Mouse (Mus musculus): Measurements from ENCODE around the gene Ctsj.
"Not testable (repeated sequence)": the region's sequence is repeated elsewhere in the genome, so short reads cannot be mapped to it uniquely, and the experiment has no call there.

Ctsj gene

DNA sequence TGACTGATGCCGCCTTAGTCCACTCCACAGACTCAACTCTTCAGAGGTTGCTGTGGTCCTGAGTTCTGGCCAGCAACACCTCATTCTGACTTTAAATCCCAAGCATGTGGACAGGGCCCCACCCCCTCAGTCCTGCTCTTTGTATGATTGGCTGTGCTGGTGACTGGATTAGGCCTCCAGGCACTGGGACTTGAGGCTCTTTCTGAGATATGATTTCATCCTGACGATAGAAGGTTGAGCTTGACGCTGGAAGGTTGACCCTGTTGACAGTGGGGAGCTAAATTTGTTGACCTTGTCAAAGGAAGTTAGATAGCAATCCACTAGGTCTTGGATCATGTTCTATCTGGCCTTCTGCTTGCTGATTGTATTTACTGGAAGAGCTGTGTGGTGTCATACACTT, at the start of gene Ctsj:
Ctsj (minus strand) TSS at position 101 of the 400 bp plus-strand sequence.
- DNase-seq (ENCODE audit: low spot score in 2 of 2) = no peak

DNA sequence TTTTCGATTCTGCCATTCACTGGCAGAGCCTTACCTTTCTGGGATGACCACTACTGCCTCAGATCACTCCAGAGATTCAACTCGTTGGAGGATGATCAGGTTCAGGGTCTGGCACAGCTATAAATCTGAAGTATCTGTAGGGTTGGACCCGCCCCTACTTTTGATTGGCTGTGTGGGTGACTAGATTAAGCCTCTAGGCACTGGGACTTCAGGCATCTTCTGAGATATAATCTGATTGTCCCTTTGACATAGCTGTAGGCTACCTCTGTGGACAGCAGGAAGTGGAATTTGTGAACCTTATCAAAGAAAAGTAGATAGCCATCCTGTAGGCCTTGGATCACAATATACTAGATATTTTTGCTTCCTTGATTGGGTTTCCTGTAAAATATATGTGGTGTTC, 34.8 kb upstream of the Ctsj start, which contains the start of gene Ctsq:
Ctsq (minus strand) TSS at position 101 of the 400 bp plus-strand sequence.
- DNase-seq (ENCODE audit: low spot score in 2 of 2) = no peak

DNA sequence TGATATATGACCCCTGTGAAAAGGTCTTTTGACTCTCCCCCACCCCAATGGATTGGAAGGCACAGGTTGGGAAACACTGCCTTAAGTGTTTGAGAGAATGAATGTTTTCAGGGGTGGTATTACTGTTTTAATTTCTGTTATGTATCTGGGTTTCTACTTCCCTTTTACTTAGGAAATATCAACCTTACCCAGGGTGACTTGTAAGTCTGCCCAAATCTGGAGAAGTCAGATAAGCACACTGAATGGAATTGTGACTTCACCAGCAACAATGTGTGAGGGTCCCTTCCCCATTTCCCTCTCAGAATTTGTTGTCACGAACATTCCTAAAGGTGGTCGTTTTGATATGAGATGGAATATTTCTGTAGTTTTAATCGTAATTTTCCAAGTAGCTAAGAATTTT, 17.0 kb upstream of the Ctsj start:
- DNase-seq (ENCODE audit: low spot score in 2 of 2) = no peak

DNA sequence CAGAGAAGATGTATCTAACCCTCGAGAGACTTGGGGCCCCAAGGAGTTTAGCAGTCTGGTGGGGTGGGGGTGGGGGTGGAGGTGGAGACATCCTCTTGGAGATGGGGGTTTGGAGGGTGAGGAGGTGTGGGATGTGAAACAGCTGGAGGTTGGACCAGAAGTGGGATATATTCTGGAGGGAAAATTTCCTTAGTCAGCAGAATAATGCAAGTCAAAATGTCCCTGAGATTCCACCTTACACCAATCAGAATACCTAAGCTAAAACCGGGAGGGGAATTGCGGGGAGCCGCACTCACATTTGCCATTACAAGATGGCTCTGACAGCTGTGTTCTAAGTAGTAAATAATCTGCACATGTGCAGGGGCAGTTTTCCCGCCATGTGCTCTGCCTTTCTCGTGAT, 16.1 kb upstream of the Ctsj start:
- no peak for DNase-seq (ENCODE audit: low spot score in 2 of 2)

DNA sequence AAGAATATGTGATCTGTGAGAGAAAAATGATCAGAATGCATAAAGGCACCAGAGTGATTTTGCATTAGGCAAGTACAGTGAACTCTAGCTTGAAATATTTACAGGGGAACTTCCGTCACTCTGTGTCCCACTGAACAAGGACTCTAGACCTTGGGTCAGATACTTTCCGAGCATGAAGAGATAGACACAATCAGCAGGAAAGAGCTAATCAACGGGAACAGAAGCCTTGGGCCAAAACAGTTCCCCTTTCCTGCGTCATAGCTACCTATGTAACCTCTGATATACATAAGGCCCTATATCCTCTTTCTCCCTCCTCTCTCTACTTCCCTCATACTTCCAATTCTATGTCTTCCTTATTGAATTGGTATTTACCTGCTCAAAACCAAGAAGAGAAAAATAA, 4.4 kb upstream of the Ctsj start:
- DNase-seq (ENCODE audit: low spot score in 2 of 2) = no peak

DNA sequence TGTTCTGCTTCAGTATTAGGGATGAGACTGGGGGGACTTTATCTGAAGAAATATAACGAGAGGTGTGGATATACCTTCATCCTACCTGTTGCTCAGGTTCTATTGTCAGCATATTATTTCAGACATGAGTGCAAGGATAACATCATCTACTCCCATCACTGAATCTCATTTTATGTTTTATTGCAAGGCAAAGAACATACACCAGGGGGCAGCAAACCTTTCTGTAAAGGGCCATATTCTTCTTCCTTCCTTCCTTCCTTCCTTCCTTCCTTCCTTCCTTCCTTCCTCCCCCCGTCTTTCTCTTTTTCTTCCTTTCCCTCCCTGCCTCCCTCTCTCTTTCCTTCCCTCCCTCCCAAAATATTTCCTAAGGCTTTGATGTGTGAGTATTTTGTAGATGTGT, 8.2 kb downstream of the Ctsj start:
- no peak for DNase-seq (ENCODE audit: low spot score in 2 of 2)

DNA sequence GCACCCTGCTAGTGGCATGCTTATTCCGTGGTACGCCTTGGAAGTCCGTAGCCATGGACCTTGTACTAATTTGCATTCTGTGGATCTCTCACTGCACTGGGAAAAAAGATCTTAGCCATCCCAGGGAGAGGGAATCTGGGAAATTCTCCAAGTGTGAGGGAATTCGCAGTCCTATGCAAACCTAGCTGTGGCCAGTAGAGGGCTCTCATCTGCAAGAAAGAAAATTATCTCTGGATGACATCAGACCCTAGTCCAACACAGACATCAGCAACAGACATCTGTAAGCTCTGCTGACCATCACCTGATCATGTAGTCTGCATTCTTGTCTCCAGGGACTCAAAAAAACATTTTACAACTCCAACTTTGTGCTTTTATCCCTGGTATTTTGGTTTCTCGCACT, 18.8 kb downstream of the Ctsj start:
- not testable (repeated sequence) for DNase-seq (ENCODE audit: low spot score in 2 of 2)

DNA sequence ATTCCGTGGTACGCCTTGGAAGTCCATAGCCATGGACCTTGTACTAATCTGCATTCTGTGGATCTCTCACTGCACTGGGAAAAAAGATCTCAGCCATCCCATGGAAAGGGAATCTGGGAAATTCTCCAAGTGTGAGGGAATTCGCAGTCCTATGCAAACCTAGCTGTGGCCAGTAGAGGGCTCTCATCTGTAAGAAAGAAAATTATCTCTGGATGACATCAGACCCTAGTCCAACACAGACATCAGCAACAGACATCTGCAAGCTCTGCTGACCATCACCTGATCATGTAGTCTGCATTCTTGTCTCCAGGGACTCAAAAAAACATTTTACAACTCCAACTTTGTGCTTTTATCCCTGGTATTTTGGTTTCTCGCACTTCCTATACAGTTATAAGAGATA, 33.4 kb downstream of the Ctsj start:
- not testable (repeated sequence) for DNase-seq (ENCODE audit: low spot score in 2 of 2)

DNA sequence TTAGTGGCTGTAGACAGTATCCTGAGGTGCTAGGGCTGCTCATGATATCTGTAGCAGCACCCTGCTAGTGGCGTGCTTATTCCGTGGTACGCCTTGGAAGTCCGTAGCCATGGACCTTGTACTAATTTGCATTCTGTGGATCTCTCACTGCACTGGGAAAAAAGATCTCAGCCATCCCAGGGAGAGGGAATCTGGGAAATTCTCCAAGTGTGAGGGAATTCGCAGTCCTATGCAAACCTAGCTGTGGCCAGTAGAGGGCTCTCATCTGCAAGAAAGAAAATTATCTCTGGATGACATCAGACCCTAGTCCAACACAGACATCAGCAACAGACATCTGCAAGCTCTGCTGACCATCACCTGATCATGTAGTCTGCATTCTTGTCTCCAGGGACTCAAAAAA, 41.8 kb downstream of the Ctsj start:
- not testable (repeated sequence) for DNase-seq (ENCODE audit: low spot score in 2 of 2)

DNA sequence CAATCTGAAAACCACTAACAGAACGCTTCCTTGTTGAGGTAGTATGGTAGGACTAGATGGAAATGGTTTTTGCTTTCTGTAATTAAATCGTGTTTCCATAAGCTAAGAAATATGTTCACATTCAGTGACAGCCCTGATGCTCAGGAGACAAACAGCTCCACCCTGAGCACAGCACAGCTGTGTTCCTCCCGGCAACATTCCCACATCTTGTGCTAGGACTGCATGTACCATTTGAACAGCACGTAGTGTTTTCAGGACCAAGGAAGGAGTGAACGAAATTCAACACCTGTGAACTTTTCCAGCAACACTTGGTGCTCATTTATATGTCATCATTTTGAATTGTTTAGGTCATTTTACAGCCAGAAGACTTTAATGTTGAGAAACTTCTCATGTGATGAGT, 44.1 kb downstream of the Ctsj start:
- DNase-seq (ENCODE audit: low spot score in 2 of 2) = no peak
